Mouse (Mus musculus) kidney, embryonic 14.5 days (tissue): ENCODE measurements at regions not wholly inside any gene's neighbourhood (a gene's known extent, or its start where the extent isn't known, plus 50 kb on each side); places are given as distances from the start of the nearest gene placed in this dataset.

ENCODE experiments used
- ATAC-seq: fragments of 200-750 bp; cut with Nextera tagmentation; 2 replicates; pipeline ENCODE4 v1.8.0; 2017; ENCODE audit warnings: moderate number of reproducible peaks, mild to moderate bottlenecking, moderate TSS enrichment, moderate library complexity; ENCODE audit not compliant: low FRiP score, low TSS enrichment
- H3K27ac ChIP-seq: fragments of 300-500 bp; sonication (generic); 2 replicates; pipeline ENCODE4 v1.5.1; 2014; ENCODE audit warnings: low read depth, mild to moderate bottlenecking, low read length, moderate library complexity, mixed read lengths
- H3K27me3 ChIP-seq: fragments of 300-500 bp; sonication (generic); 2 replicates; pipeline ENCODE4 v1.6.1; 2014; ENCODE audit warnings: mild to moderate bottlenecking, low read length; ENCODE audit not compliant: control insufficient read depth, insufficient read depth
- H3K36me3 ChIP-seq: fragments of 300-500 bp; sonication (generic); 2 replicates; pipeline ENCODE4 v1.6.1; 2014; ENCODE audit warnings: low read length, mixed read lengths; ENCODE audit not compliant: control insufficient read depth, insufficient read depth
- H3K4me1 ChIP-seq: fragments of 300-500 bp; sonication (generic); 2 replicates; pipeline ENCODE4 v1.6.1; 2014; ENCODE audit warnings: low read length, mixed read lengths; ENCODE audit not compliant: control insufficient read depth, insufficient read depth
- H3K4me2 ChIP-seq: fragments of 300-500 bp; sonication (generic); replicated peaks from 2 replicates; pipeline ENCODE4 v1.6.1; 2014; ENCODE audit warnings: low read depth, mild to moderate bottlenecking, low read length
- H3K4me3 ChIP-seq: fragments of 300-500 bp; sonication (generic); 2 replicates; pipeline ENCODE4 v1.5.1; 2014; ENCODE audit warnings: mild to moderate bottlenecking, low read length
- H3K9ac ChIP-seq: fragments of 300-500 bp; sonication (generic); 2 replicates; pipeline ENCODE4 v1.6.1; 2014; ENCODE audit warnings: low read depth, mild to moderate bottlenecking, low read length, moderate library complexity
- H3K9me3 ChIP-seq: fragments of 300-500 bp; sonication (generic); 2 replicates; pipeline ENCODE4 v1.6.1; 2016; ENCODE audit warnings: low read length; ENCODE audit not compliant: control insufficient read depth
- WGBS: fragments of 180-500 bp; shearing (Covaris S2); extraction: QIAGEN DNeasy Blood & Tissue Kit; methylation state at CpG from one replicate; pipeline ENCODE4 v1.1.7; 2014; 5-methylcytosine and 5-hydroxymethylcytosine counted together

DNA sequence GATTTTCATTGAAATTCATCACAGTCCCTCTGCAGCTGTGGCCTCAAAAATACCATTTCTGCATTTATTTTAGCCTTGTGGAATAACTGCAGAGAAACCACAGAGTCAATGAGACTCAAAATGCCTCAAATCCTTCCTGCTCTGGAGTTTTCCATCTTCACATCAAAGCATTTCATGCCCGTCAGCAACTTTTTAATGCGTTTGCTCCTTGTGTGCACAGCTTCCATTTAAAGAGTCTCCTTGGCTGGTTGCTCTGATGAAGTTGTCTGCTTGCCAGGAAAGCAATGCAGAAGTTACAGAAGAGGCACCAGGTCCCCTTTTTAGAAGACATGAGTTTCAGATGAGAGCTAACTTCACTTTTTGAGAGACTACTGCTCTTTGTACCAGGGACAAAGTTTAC is 142.7 kb downstream of the Ahr start:
- Histone ChIP-seq H3K27ac (no peak overlapping the region), H3K9ac (no peak overlapping the region), H3K9me3 (no peaks in the 10 kb centered on the region), H3K4me1 (no peaks in the 10 kb centered on the region), H3K27me3 (no peaks in the 10 kb centered on the region), H3K36me3 (no peaks in the 10 kb centered on the region), H3K4me2 (no peak overlapping the region), H3K4me3 (no peak overlapping the region)
- ATAC-seq = no peak
- 57% methylated on average over 2 of the region's 2 CpGs for WGBS

DNA sequence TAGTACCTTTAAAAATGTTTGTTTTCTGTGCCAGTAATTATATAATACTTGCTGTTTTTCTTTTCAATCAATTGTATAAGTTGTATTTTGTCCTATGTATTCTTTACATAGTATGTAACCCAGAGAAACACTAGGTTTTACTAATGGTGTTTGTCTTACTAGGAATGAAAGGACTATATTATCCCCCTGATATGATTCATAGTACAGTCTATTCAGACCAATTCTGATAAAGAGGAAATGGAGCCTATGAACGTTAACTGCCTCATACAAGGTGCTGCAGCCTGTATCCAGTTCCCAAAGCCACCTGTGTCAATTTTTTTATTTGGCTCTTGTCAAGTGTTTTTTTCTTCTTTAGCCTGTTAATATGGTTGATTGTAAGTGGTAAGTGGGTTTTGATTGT is 144.6 kb downstream of the Ahr start:
- H3K4me2 ChIP-seq = no peak overlapping the region
- H3K4me1 ChIP-seq = no peaks in the 10 kb centered on the region
- WGBS = 71% methylated on average over 1 of the region's 1 CpGs
- H3K9ac ChIP-seq = no peak overlapping the region
- H3K9me3 ChIP-seq = no peaks in the 10 kb centered on the region
- no peak overlapping the region for H3K4me3 ChIP-seq
- no peaks in the 10 kb centered on the region for H3K27me3 ChIP-seq
- no peak for ATAC-seq
- no peak overlapping the region for H3K27ac ChIP-seq
- no peaks in the 10 kb centered on the region for H3K36me3 ChIP-seq

DNA sequence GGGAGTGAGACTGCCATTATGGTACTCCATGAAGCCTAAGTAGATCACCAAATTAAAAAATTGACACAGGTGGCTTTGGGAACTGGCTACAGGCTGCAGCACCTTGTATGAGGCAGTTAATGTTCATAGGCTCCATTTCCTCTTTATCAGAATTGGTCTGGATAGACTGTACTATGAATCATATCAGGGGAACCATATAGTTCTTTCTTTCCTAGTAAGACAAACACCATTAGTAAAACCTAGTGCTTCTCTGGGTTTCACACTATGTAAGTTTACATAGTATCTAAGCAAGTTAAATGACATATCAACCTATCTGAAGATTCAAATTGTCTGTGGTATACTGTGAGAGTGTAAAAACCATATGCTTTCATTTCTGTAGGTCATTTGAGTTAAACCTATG is 145.0 kb downstream of the Ahr start:
- Histone ChIP-seq H3K27me3 (no peaks in the 10 kb centered on the region), H3K9me3 (no peaks in the 10 kb centered on the region), H3K4me1 (no peaks in the 10 kb centered on the region), H3K4me3 (no peak overlapping the region), H3K9ac (no peak overlapping the region), H3K27ac (no peak overlapping the region), H3K36me3 (no peaks in the 10 kb centered on the region), H3K4me2 (no peak overlapping the region)
- no peak for ATAC-seq

DNA sequence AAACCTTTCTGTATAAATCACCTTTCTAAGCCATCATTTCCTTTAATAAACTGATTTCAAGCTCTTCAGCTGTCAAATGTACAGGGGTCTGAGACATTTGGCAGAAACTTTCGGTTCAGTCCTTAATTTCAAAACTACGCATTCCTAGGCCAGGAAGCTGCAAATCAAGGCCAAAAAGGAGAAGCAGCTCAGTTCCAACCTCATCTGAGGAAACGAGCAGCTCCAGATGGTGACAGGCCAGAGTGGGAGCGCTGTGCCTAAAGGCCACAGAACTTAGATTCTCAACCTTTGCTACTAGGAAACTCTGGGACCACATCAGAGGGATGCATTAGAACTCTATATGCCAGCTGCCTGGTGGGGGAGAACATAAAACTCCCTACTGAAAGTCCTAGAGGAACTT is 150.6 kb downstream of the Ahr start:
- H3K4me2 ChIP-seq = no peak overlapping the region
- no peaks in the 10 kb centered on the region for H3K9me3 ChIP-seq
- WGBS = 62% methylated on average over 4 of the region's 4 CpGs
- H3K4me1 ChIP-seq = no peaks in the 10 kb centered on the region
- no peak for ATAC-seq
- H3K4me3 ChIP-seq = no peak overlapping the region
- H3K27me3 ChIP-seq = no peaks in the 10 kb centered on the region
- H3K36me3 ChIP-seq = no peaks in the 10 kb centered on the region
- no peak overlapping the region for H3K9ac ChIP-seq
- H3K27ac ChIP-seq = no peak overlapping the region

DNA sequence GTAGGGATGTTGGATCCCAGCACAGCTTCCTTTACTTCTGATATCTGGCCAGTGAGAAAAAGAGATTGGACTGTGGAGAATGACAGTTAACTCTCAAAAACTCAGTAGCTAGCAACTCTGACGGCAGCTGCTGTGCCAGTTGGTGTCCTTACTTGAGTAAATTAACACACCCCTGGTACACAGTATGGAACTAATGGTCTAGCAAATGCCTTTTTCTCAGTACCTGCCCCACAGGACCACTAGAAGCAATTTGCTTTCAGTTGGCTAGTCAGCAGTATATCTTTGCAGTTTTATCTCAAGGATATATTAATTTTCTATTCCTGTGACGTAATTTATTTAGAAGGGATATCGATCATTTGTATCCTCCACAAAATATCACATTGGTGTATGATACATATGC is 157.6 kb downstream of the Ahr start:
- no peak for ATAC-seq
- Histone ChIP-seq H3K36me3 (no peaks in the 10 kb centered on the region), H3K4me2 (no peak overlapping the region), H3K4me1 (no peaks in the 10 kb centered on the region), H3K9me3 (no peaks in the 10 kb centered on the region), H3K9ac (no peak overlapping the region), H3K4me3 (no peak overlapping the region), H3K27me3 (no peaks in the 10 kb centered on the region), H3K27ac (no peak overlapping the region)
- whole genome bisulfite sequencing = 86% methylated on average over 3 of the region's 3 CpGs

DNA sequence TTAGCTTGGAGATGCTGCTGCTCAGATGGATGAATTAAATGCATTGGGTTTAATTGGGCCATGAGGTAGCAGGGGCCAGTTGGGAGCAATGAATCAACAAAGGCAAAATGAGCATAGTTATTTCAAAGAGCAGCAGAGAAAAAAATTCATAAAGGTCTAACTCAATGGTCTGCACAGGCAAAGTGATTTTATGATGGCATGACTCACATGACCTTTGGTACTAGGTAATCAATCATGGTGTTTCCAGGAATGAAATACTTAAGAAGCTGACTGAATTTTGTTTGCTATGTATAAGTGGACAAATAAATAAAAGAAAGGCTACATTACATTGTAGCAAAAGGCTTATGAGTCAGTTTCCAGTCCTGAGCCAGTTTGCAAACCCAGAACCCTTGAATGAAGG is 158.5 kb downstream of the Ahr start:
- Histone ChIP-seq H3K9me3 (no peaks in the 10 kb centered on the region), H3K27ac (no peak overlapping the region), H3K4me1 (no peaks in the 10 kb centered on the region), H3K4me2 (no peak overlapping the region), H3K4me3 (no peak overlapping the region), H3K36me3 (no peaks in the 10 kb centered on the region), H3K9ac (no peak overlapping the region), H3K27me3 (no peaks in the 10 kb centered on the region)
- no peak for ATAC-seq

DNA sequence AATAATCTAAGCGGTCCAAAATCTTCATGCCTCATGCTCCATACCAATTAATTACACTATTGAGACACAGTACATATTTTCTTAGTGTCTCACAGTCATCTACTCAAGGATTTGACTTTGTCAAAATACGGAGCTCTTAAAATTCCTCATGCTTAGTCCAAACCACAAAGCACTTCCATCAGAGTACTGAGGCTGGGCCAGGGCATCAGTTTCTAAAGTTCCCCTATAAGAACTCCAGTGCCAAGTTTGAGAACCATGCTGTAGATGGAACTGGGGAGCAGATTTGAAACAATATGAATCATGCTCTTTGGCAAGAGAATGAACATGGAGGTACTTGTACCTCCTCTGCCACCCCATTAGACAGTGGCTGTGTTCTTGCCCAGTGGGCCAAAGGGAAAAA is 176.9 kb downstream of the Ahr start:
- no peaks in the 10 kb centered on the region for H3K36me3 ChIP-seq
- H3K9ac ChIP-seq = no peak overlapping the region
- no peaks in the 10 kb centered on the region for H3K27me3 ChIP-seq
- H3K4me3 ChIP-seq = no peak overlapping the region
- ATAC-seq = no peak
- H3K4me1 ChIP-seq = no peaks in the 10 kb centered on the region
- 92% methylated on average over 2 of the region's 2 CpGs for WGBS
- no peaks in the 10 kb centered on the region for H3K9me3 ChIP-seq
- H3K4me2 ChIP-seq = no peak overlapping the region
- H3K27ac ChIP-seq = no peak overlapping the region

DNA sequence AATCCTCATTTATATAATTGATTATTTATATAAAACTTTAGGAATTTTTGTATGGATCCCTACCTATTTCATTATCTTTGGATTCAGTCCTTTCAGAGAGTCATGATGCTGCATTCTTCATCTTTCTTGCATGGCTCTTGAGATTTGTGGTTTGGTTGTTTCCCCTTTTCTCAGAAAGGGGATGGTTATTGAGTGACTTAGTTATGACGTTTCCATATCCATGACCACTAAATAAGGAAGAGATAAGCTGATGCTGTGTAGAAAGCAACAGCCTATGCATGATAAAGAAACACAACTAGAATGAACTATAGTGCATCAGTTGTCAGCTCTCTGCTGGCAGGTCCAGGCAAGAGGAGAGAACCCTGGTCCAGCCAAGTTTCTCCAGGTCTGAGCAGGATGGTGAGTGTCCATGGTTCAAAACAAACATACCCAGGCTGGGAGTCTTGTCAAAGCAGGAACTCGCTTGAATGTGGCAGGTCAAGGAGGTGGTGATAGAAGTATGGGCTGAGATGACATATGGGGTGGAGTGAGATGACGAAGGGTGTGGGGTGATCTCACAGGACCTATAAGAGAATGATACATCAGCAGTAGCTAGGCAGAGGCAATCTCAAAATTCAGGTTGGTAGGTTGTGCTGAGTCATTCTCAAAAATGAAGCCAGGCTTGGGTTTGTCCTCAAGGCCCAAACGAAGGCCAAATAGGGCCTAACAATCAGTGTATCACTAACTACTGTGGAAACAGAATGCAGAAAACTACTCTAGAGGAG is 196.5 kb downstream of the Ahr start:
- no peak for ATAC-seq
- Histone ChIP-seq H3K4me3 (no peak overlapping the region), H3K9ac (no peak overlapping the region), H3K4me2 (no peak overlapping the region), H3K36me3 (no peaks in the 10 kb centered on the region), H3K9me3 (no peaks in the 10 kb centered on the region), H3K4me1 (no peaks in the 10 kb centered on the region), H3K27me3 (no peaks in the 10 kb centered on the region), H3K27ac (no peak overlapping the region)
- 90% methylated on average over 4 of the region's 4 CpGs for WGBS

DNA sequence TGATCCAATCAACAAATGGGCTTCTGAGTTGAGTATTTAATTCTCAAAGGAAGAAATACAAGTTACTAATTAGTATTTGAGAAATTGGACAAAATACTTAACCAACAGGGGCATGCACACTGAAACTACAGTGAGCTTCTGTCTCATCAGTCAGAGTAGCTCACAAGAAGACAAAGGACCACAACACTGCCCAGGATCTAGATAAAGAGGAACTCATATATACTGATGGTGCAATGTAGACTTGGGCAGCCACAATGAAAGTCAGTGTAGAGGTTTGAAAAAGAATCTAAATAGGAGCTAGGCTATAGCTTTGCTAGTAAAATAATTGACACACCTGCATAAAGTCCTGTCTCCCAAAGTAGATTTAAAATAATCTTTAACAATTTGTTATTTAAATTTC is 198.5 kb downstream of the Ahr start:
- no peak overlapping the region for H3K4me2 ChIP-seq
- H3K4me3 ChIP-seq = no peak overlapping the region
- H3K9me3 ChIP-seq = no peaks in the 10 kb centered on the region
- ATAC-seq = no peak
- H3K36me3 ChIP-seq = no peaks in the 10 kb centered on the region
- no peaks in the 10 kb centered on the region for H3K4me1 ChIP-seq
- no peak overlapping the region for H3K27ac ChIP-seq
- no peak overlapping the region for H3K9ac ChIP-seq
- H3K27me3 ChIP-seq = no peaks in the 10 kb centered on the region
